Mouse (Mus musculus): ENCODE results near the gene Fhl2. TPM values are rescaled to one million over a fixed set of nuclear protein-coding genes. Genes with fewer than 3 reads are reported as not detected.

Gene Fhl2
- polyA plus RNA-seq, 1 experiment, result not detected

DNA sequence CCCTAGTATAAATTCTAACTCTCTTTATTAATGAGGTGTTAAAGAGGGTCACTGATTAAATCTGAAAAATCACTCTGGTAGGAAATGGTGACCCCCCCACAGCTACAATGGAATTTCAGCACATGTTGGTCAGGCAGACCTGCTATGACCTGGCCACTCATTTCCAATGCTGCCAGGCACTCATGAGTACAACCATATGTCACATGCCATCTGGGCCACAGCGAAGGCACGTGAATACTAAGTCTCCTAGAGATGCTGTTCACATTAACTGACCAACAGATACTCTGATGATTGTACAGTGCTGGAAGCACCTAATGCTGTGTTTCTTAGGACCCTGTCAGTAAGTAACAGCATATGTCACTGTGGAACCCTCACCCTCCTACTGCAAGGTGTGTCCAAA lies 122.0 kb downstream of the Fhl2 start:
- Histone ChIP-seq H3K27ac (replicated peaks; ENCODE audit: low read depth, low read length) (no peak overlapping the region), H3K4me3 (ENCODE audit: insufficient read depth, low read depth, low read length) (no peak overlapping the region), H3K4me1 (ENCODE audit: control insufficient read depth, insufficient read depth, insufficient read length, low read length) (no peaks in the 10 kb centered on the region; the same call in 1 of the 2 replicates)

Other genes starting within 250 kb of the Fhl2 start
- not detected in 2 replicates for gene Gpr45, start 244.1 kb downstream of the Fhl2 start, polyA plus RNA-seq (2012; ENCODE audit: insufficient read depth, insufficient read length, missing spikeins)
- 10.9 and 13.0 TPM in 2 replicates for gene Tgfbrap1, start 98.3 kb downstream of the Fhl2 start, polyA plus RNA-seq (2012; ENCODE audit: insufficient read depth, insufficient read length, missing spikeins)
- 10.5 and 12.2 TPM in 2 replicates for gene AI597479, start 98.3 kb downstream of the Fhl2 start, polyA plus RNA-seq (2012; ENCODE audit: insufficient read depth, insufficient read length, missing spikeins)
- gene Nck2, start 247.6 kb upstream of the Fhl2 start, polyA plus RNA-seq (2012; ENCODE audit: insufficient read depth, insufficient read length, missing spikeins), result 4.6 and 4.7 TPM in 2 replicates

Data from brown adipose tissue, adult 24 weeks (tissue).